Mouse (Mus musculus) thymus, adult 2 months (tissue): ENCODE measurements around the gene Krtap5-1. TPM values are rescaled to one million over a fixed set of nuclear protein-coding genes. Genes with fewer than 3 reads are reported as not detected.
"Not testable (repeated sequence)": the region's sequence is repeated elsewhere in the genome, so short reads cannot be mapped to it uniquely, and the experiment has no call there.

Experiments
- DNase-seq: peaks from one replicate; pipeline ENCODE4 v3.0.0; 2021
- H3K27ac ChIP-seq: fragments of 200-500 bp; 2 replicates; pipeline ENCODE4 v1.5.1; 2012; ENCODE audit warnings: low read length, control low read depth; ENCODE audit not compliant: control insufficient read depth, insufficient read depth
- H3K27me3 ChIP-seq: fragments of 200-500 bp; 2 replicates; pipeline ENCODE4 v1.6.1; 2012; ENCODE audit warnings: mild to moderate bottlenecking, low read length, moderate library complexity, mixed read lengths; ENCODE audit not compliant: control insufficient read depth, insufficient read depth
- H3K36me3 ChIP-seq: fragments of 200-500 bp; 2 replicates; pipeline ENCODE4 v1.6.1; 2012; ENCODE audit warnings: mild to moderate bottlenecking, low read length, moderate library complexity; ENCODE audit not compliant: control insufficient read depth, insufficient read depth
- H3K4me1 ChIP-seq: fragments of 200-500 bp; replicated peaks from 2 replicates; pipeline ENCODE4 v1.6.1; 2012; ENCODE audit warnings: low read length; ENCODE audit not compliant: control insufficient read depth, insufficient read depth
- H3K4me3 ChIP-seq: fragments of 200-500 bp; 2 replicates; pipeline ENCODE4 v1.5.1; 2012; ENCODE audit warnings: mild to moderate bottlenecking, low read length, control low read depth, moderate library complexity; ENCODE audit not compliant: control insufficient read depth, insufficient read depth
- CTCF ChIP-seq: fragments of 200-500 bp; IDR thresholded peaks from 2 replicates; pipeline ENCODE4 v1.5.1; 2012; ENCODE audit warnings: mild to moderate bottlenecking, control low read depth, low read length, moderate library complexity, borderline replicate concordance; ENCODE audit not compliant: control insufficient read depth, poor library complexity, insufficient read depth; ENCODE audit errors: extremely low read depth
- POLR2A ChIP-seq: fragments of 200-500 bp; IDR thresholded peaks from 2 replicates; pipeline ENCODE4 v1.6.1; 2012; ENCODE audit warnings: mild to moderate bottlenecking, low read length, control low read depth, moderate library complexity; ENCODE audit not compliant: control insufficient read depth, poor library complexity, insufficient read depth; ENCODE audit errors: extremely low read depth
- WGBS: fragments of 180-500 bp; shearing (Covaris S2); methylation state at CpG from one replicate; pipeline ENCODE4 v1.1.7; 2018; 5-methylcytosine and 5-hydroxymethylcytosine counted together
- polyA plus RNA-seq: library from polyadenylated mRNA; depleted of rRNA; stranded (reverse); fragments of >200 nt; gene quantifications from 2 replicates; pipeline ENCODE4 v1.2.3, GENCODE M21; 2012; rRNA removed

Gene Krtap5-1
- polyA plus RNA-seq, 1 experiment = not detected

- TF ChIP-seq CTCF = 0 out of 2 replicates have a peak, but pooled peaks have one; percentile 27
- 0% methylated on average over 3 of the region's 3 CpGs for WGBS
- peak; percentile 67 for DNase-seq
- not testable (repeated sequence) for H3K27me3 ChIP-seq, H3K4me1 ChIP-seq, H3K27ac ChIP-seq, H3K4me3 ChIP-seq, H3K36me3 ChIP-seq
Observed at GRCm38 (mm10) chr7:142278183-142278582, 18.7 kb downstream of the Krtap5-1 start.

GRCm38 (mm10) chr7:142274263-142274662 is 22.7 kb downstream of the Krtap5-1 start, which contains the start of gene Gm4559:
Gene Gm4559, minus strand, starts transcription at chr7:142274363.
- H3K27me3 ChIP-seq, H3K36me3 ChIP-seq, DNase-seq, H3K4me1 ChIP-seq, H3K4me3 ChIP-seq, H3K27ac ChIP-seq: not testable (repeated sequence)

- H3K36me3 ChIP-seq, DNase-seq, H3K27ac ChIP-seq, H3K4me1 ChIP-seq, H3K27me3 ChIP-seq, H3K4me3 ChIP-seq: not testable (repeated sequence)
- 42% methylated on average over 1 of the region's 1 CpGs for WGBS
Observed at GRCm38 (mm10) chr7:142258254-142258653, 38.7 kb downstream of the Krtap5-1 start, which contains the start of gene Gm2431. Gene Gm2431, minus strand, starts transcription at chr7:142258354.

- no peak for TF ChIP-seq CTCF
- no peak for TF ChIP-seq POLR2A
- peak; percentile 27 for DNase-seq
Observed at GRCm38 (mm10) chr7:142255517-142255916, 41.4 kb downstream of the Krtap5-1 start.

GRCm38 (mm10) chr7:142249824-142250223 is 47.1 kb downstream of the Krtap5-1 start:
- WGBS = 3% methylated on average over 1 of the region's 1 CpGs

More at GRCm38 (mm10) chr7:142255517-142255916, 41.4 kb downstream of the Krtap5-1 start:
- H3K27ac ChIP-seq = no peak overlapping the region
- H3K4me1 ChIP-seq = no peaks in the 10 kb centered on the region
- H3K27me3 ChIP-seq = no peaks in the 10 kb centered on the region
- H3K36me3 ChIP-seq = no peaks in the 10 kb centered on the region
- WGBS = 0% methylated on average over 2 of the region's 2 CpGs
- no peak overlapping the region for H3K4me3 ChIP-seq

More at GRCm38 (mm10) chr7:142249824-142250223, 47.1 kb downstream of the Krtap5-1 start:
- no peaks in the 10 kb centered on the region for H3K4me1 ChIP-seq
- peak; percentile 10 for DNase-seq
- no peaks in the 10 kb centered on the region for H3K27me3 ChIP-seq
- no peak overlapping the region for H3K27ac ChIP-seq
- no peaks in the 10 kb centered on the region for H3K36me3 ChIP-seq
- no peak overlapping the region for H3K4me3 ChIP-seq
- TF ChIP-seq POLR2A = no peak
- TF ChIP-seq CTCF = no peak

Other genes starting within 250 kb of the Krtap5-1 start
- gene Mob2, start 236.1 kb downstream of the Krtap5-1 start, polyA plus RNA-seq = 62.6 and 73.5 TPM in 2 replicates
- gene Dusp8, start 201.3 kb downstream of the Krtap5-1 start, polyA plus RNA-seq = 0.98 and 4.0 TPM in 2 replicates
- not detected in 2 replicates for gene Gm45618, start 176.4 kb downstream of the Krtap5-1 start, polyA plus RNA-seq
- gene Gm39115, start 161.1 kb downstream of the Krtap5-1 start, polyA plus RNA-seq = not detected in 2 replicates
- gene Gm45337, start 152.5 kb downstream of the Krtap5-1 start, polyA plus RNA-seq = not detected in 2 replicates
- gene Gm29735, start 140.0 kb downstream of the Krtap5-1 start, polyA plus RNA-seq = not detected in 2 replicates
- not detected in 2 replicates for gene Gm4553, start 131.4 kb downstream of the Krtap5-1 start, polyA plus RNA-seq
- not detected in 2 replicates for gene Krtap5-2, start 121.1 kb downstream of the Krtap5-1 start, polyA plus RNA-seq
- gene Gm10153, start 106.7 kb downstream of the Krtap5-1 start, polyA plus RNA-seq = not detected in 2 replicates
- not detected in 2 replicates for gene Krtap5-3, start 95.8 kb downstream of the Krtap5-1 start, polyA plus RNA-seq
- gene Gm7579, start 85.3 kb downstream of the Krtap5-1 start, polyA plus RNA-seq = not detected in 2 replicates
- gene Krtap5-5, start 67.1 kb downstream of the Krtap5-1 start, polyA plus RNA-seq = not detected in 2 replicates
- 0.19 TPM in 1 of 2 replicates, not detected in the other for gene Gm40460, start 56.0 kb downstream of the Krtap5-1 start, polyA plus RNA-seq
- gene Gm2431, start 38.8 kb downstream of the Krtap5-1 start, polyA plus RNA-seq = not detected in 2 replicates
- gene Gm4559, start 22.8 kb downstream of the Krtap5-1 start, polyA plus RNA-seq = not detected in 2 replicates
- gene Krtap5-4, start 6.4 kb upstream of the Krtap5-1 start, polyA plus RNA-seq = not detected in 2 replicates
- 10.8 and 14.8 TPM in 2 replicates for gene Ifitm10, start 76.6 kb upstream of the Krtap5-1 start, polyA plus RNA-seq
- gene Gm49369, start 85.5 kb upstream of the Krtap5-1 start, polyA plus RNA-seq = 0.23 and 0.31 TPM in 2 replicates
- gene Ctsd, start 90.9 kb upstream of the Krtap5-1 start, polyA plus RNA-seq = 762 and 992 TPM in 2 replicates
- 2.2 and 5.2 TPM in 2 replicates for gene Syt8, start 137.7 kb upstream of the Krtap5-1 start, polyA plus RNA-seq
- 3.2 and 4.3 TPM in 2 replicates for gene Tnni2, start 144.7 kb upstream of the Krtap5-1 start, polyA plus RNA-seq
- 507 and 626 TPM in 2 replicates for gene Lsp1, start 163.7 kb upstream of the Krtap5-1 start, polyA plus RNA-seq
- gene Tnnt3, start 201.7 kb upstream of the Krtap5-1 start, polyA plus RNA-seq = 1.1 and 2.2 TPM in 2 replicates
- 16.7 and 21.3 TPM in 2 replicates for gene Mrpl23, start 235.6 kb upstream of the Krtap5-1 start, polyA plus RNA-seq